Mouse (Mus musculus): ENCODE measurements at regions not wholly inside any gene's neighbourhood (a gene's known extent, or its start where the extent isn't known, plus 50 kb on each side); places are given as distances from the start of the nearest gene placed in this dataset.

- Histone ChIP-seq H3K4me1 (replicated peaks; ENCODE audit: control insufficient read depth, insufficient read depth) (no peaks in the 10 kb centered on the region), H3K9ac (ENCODE audit: low read length) (no peak overlapping the region), H3K36me3 (ENCODE audit: control insufficient read depth, insufficient read depth, low read length) (no peaks in the 10 kb centered on the region), H3K9me3 (ENCODE audit: control insufficient read depth, low read length) (no peaks in the 10 kb centered on the region), H3K4me2 (replicated peaks; ENCODE audit: low read depth) (no peak overlapping the region), H3K27ac (replicated peaks) (no peak overlapping the region), H3K4me3 (ENCODE audit: low read depth, low read length) (no peak overlapping the region), H3K27me3 (ENCODE audit: control insufficient read depth, insufficient read depth, low read length) (no peaks in the 10 kb centered on the region)
- DNase-seq (ENCODE audit: low spot score) (no peak), ATAC-seq (ENCODE audit: low FRiP score, low TSS enrichment) (no peak)
- 88% methylated on average over 1 of the region's 1 CpGs for WGBS
- TF ChIP-seq CTCF (IDR thresholded peaks at IDR 0.05; ENCODE audit: low read depth) (no peak), EP300 (optimal IDR thresholded peaks at IDR 0.05) (no peak)
These were observed 88.7 kb downstream of the A730009L09Rik start for GRCm38 (mm10) chr16:84603465-84604205.

- no peak for DNase-seq (ENCODE audit: low spot score)
These were observed 89.5 kb downstream of the A730009L09Rik start for GRCm38 (mm10) chr16:84604272-84604975.

GRCm38 (mm10) chr16:84606010-84606803, 91.3 kb downstream of the A730009L09Rik start:
- Histone ChIP-seq H3K4me3 (ENCODE audit: low read depth, low read length) (no peak overlapping the region), H3K9ac (ENCODE audit: low read length) (no peak overlapping the region), H3K4me1 (replicated peaks; ENCODE audit: control insufficient read depth, insufficient read depth) (no peaks in the 10 kb centered on the region), H3K4me2 (replicated peaks; ENCODE audit: low read depth) (no peak overlapping the region), H3K27ac (replicated peaks) (no peak overlapping the region), H3K9me3 (ENCODE audit: control insufficient read depth, low read length) (no peaks in the 10 kb centered on the region), H3K36me3 (ENCODE audit: control insufficient read depth, insufficient read depth, low read length) (no peaks in the 10 kb centered on the region), H3K27me3 (ENCODE audit: control insufficient read depth, insufficient read depth, low read length) (no peaks in the 10 kb centered on the region)
- no peak for TF ChIP-seq CTCF (IDR thresholded peaks at IDR 0.05; ENCODE audit: low read depth)
- DNase-seq (ENCODE audit: low spot score) (no peak), ATAC-seq (ENCODE audit: low FRiP score, low TSS enrichment) (no peak)
- 71% methylated on average over 5 of the region's 5 CpGs for WGBS

More at GRCm38 (mm10) chr16:84604272-84604975, 89.5 kb downstream of the A730009L09Rik start:
- Histone ChIP-seq H3K4me3 (ENCODE audit: low read depth, low read length) (no peak overlapping the region), H3K27ac (replicated peaks) (no peak overlapping the region), H3K27me3 (ENCODE audit: control insufficient read depth, insufficient read depth, low read length) (no peaks in the 10 kb centered on the region), H3K4me2 (replicated peaks; ENCODE audit: low read depth) (no peak overlapping the region), H3K9ac (ENCODE audit: low read length) (no peak overlapping the region), H3K9me3 (ENCODE audit: control insufficient read depth, low read length) (no peaks in the 10 kb centered on the region), H3K4me1 (replicated peaks; ENCODE audit: control insufficient read depth, insufficient read depth) (no peaks in the 10 kb centered on the region), H3K36me3 (ENCODE audit: control insufficient read depth, insufficient read depth, low read length) (no peaks in the 10 kb centered on the region)
- WGBS: 87% methylated on average over 9 of the region's 9 CpGs
- ATAC-seq (ENCODE audit: low FRiP score, low TSS enrichment): no peak
- no peak for TF ChIP-seq EP300 (optimal IDR thresholded peaks at IDR 0.05)
- no peak for TF ChIP-seq CTCF (IDR thresholded peaks at IDR 0.05; ENCODE audit: low read depth)

DNA sequence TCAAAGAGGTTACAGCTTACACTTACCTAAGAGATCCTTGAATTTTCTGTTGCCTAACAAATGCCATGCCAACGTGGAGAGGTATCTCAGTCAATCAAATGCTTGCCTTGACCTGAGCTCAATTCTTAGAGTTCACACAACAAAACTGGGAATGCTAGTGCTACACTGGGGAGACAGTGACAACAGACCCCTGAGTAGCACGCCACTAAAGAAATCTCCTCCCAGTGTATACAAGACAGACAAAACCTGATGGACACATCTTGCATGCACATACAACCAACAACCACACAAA, 91.8 kb downstream of the A730009L09Rik start:
- DNase-seq (ENCODE audit: low spot score): no peak
- Histone ChIP-seq H3K9me3 (ENCODE audit: control insufficient read depth, low read length) (no peaks in the 10 kb centered on the region), H3K4me3 (ENCODE audit: low read depth, low read length) (no peak overlapping the region), H3K4me1 (replicated peaks; ENCODE audit: control insufficient read depth, insufficient read depth) (no peaks in the 10 kb centered on the region), H3K4me2 (replicated peaks; ENCODE audit: low read depth) (no peak overlapping the region), H3K36me3 (ENCODE audit: control insufficient read depth, insufficient read depth, low read length) (no peaks in the 10 kb centered on the region), H3K27me3 (ENCODE audit: control insufficient read depth, insufficient read depth, low read length) (no peaks in the 10 kb centered on the region), H3K9ac (ENCODE audit: low read length) (no peak overlapping the region), H3K27ac (replicated peaks) (no peak overlapping the region)
- 53% methylated on average over 2 of the region's 2 CpGs for WGBS
- no peak for TF ChIP-seq EP300 (optimal IDR thresholded peaks at IDR 0.05)
- TF ChIP-seq CTCF (IDR thresholded peaks at IDR 0.05; ENCODE audit: low read depth): no peak
- no peak for ATAC-seq (ENCODE audit: low FRiP score, low TSS enrichment)

DNA sequence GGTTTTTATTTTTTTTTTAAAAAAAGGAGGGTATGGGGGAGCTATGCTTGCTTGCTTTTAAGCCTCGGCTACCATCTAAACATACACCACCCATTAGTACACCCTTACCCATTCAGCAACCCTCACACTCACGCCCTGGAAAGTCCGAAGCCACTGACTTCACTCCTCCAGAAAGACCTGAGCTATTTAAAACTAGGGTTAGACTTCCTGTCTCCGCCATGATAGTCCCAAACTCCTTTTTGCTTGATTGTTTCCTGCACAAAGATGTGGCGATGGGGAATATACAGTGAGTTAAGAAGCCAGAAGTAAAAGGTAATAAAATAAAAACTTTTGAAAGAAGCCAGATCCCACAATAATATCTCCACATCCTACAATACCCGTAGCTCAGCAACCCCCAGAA, 92.6 kb downstream of the A730009L09Rik start:
- Histone ChIP-seq H3K9me3 (ENCODE audit: control insufficient read depth, low read length) (no peaks in the 10 kb centered on the region), H3K27me3 (ENCODE audit: control insufficient read depth, insufficient read depth, low read length) (no peaks in the 10 kb centered on the region), H3K4me3 (ENCODE audit: low read depth, low read length) (no peak overlapping the region), H3K27ac (replicated peaks) (no peak overlapping the region), H3K9ac (ENCODE audit: low read length) (no peak overlapping the region), H3K36me3 (ENCODE audit: control insufficient read depth, insufficient read depth, low read length) (no peaks in the 10 kb centered on the region), H3K4me1 (replicated peaks; ENCODE audit: control insufficient read depth, insufficient read depth) (no peaks in the 10 kb centered on the region), H3K4me2 (replicated peaks; ENCODE audit: low read depth) (no peak overlapping the region)
- TF ChIP-seq CTCF (IDR thresholded peaks at IDR 0.05; ENCODE audit: low read depth): no peak
- no peak for TF ChIP-seq EP300 (optimal IDR thresholded peaks at IDR 0.05)
- ATAC-seq (ENCODE audit: low FRiP score, low TSS enrichment) (no peak), DNase-seq (ENCODE audit: low spot score) (no peak)
- WGBS: 83% methylated on average over 6 of the region's 6 CpGs

Data from stomach, postnatal 0 days (tissue).